Mouse (Mus musculus) spleen, adult 10 weeks (tissue): ENCODE results near the gene Exoc8. TPM values are rescaled to one million over a fixed set of nuclear protein-coding genes. Genes with fewer than 3 reads are reported as not detected.

Experiments used
- polyA plus RNA-seq: library from polyadenylated mRNA; stranded (reverse); fragments of 350-450 nt; fragmentation: Illumina TruSeq; extraction: RNeasy Lipid Tissue Mini Kit (QIAGEN cat#74804); gene quantifications from one replicate; pipeline ENCODE4 v1.2.3, GENCODE M21; 2015; ENCODE audit warnings: low replicate concordance; ENCODE audit not compliant: insufficient read depth

Gene Exoc8
- 12.7 TPM for polyA plus RNA-seq

DNA sequence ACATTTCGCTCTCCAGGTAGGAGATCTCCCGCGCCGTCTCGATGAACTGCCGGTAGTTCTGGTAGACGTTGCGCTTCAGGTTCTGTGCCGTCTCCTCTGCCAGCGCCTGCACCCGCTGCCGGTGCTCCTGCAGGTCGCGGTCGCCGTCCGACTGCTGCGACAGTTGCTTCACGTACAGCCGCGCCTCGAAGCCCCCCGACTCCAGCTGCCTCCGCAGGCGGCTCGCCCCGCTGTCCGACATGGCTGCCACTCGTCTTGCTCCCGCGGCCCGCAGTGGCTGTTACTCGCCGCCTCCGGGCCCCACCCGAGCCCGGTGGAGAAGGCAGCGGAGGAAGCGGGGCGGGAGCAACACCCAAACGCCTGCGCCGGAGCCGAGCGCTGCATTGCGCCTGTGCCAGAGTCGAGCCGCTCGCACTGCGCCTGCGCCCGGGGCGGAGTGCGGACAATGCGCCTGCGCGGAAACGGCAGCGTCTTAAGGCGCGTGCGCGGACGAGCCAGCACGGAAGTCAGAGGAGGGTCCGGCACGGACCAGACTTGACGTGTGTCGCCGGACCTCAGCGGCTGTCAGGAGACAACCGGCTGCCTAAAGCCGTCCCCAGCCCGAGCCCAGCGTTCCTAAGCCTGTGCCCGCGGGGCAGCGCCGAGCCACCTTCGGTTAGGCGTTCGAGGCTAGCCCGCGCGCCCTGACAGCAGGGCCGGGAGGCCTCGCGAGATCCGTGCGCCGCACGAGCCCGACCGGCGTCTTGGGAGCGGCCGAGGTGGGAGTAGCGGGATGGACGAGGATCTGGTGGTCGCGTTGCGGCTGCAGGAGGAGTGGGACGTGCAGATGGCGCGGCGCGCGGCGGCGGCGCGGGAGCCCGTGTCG lies at the start of gene Exoc8, which contains the start of gene Sprtn:
TSS of gene Exoc8 (minus strand) at position 320 of the 865 bp plus-strand sequence.
TSS of gene Sprtn (plus strand) at position 501 of the 865 bp plus-strand sequence.

DNA sequence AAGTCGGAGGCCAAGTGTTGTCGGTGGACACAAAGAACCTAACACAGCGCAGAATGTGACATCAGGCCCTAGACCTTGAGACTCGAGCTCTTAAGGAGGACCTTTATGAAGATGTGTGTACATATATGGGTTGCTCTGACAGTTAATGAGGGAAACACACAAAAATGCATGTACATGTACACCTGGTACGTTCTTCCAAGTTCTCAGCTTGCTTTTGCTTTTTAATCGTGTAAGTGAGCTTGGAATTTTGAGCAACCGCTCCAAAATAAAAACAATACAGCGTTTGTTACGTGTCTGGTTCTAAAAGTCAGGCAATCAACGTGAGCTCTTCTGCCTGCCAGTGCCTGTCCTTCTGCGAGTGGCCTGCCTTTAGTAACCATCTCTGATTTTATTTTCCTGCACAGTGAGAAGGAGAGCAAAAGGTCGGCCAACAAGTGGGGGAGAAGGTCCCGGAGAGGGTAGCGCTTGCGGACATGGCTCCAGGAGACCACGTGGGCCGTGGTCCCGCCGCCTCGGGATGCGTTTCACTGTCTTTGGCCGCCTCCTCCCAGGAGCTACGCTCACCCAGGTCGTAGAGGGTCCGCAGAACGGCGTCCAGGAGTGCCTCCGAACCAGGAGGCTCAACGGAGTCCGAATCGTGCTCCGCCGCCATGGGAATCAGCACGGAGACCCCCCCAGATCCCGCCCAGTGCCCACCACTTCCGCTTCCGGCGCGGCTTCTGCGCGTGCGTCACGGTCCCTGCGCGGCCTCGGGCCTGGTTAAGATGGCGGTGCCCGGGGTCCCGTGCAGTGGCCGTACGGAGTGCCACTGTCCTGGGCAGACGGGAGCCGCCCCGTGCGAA lies 35.0 kb downstream of the Exoc8 start, which contains the start of the genes Gnpat and 2810004N23Rik:
TSS of gene Gnpat (plus strand) at position 713 of the 842 bp plus-strand sequence.
TSS of gene 2810004N23Rik (minus strand) at position 800 of the 842 bp plus-strand sequence.

Other genes with a start within 250 kb of the Exoc8 start
- 21.0 TPM for gene 2310022B05Rik, start 234.3 kb downstream of the Exoc8 start, polyA plus RNA-seq
- 66.7 TPM for gene Ttc13, start 175.7 kb downstream of the Exoc8 start, polyA plus RNA-seq
- 18.7 TPM for gene Arv1, start 175.6 kb downstream of the Exoc8 start, polyA plus RNA-seq
- gene Fam89a, start 145.9 kb downstream of the Exoc8 start, polyA plus RNA-seq, result 0.65 TPM
- gene Trim67, start 104.6 kb downstream of the Exoc8 start, polyA plus RNA-seq, result not detected
- 99.7 TPM for gene Gnpat, start 34.7 kb downstream of the Exoc8 start, polyA plus RNA-seq
- 32.6 TPM for gene 2810004N23Rik, start 34.6 kb downstream of the Exoc8 start, polyA plus RNA-seq
- gene Sprtn, start 181 bp upstream of the Exoc8 start, polyA plus RNA-seq, result 27.9 TPM
- 20.4 TPM for gene Egln1, start 51.6 kb upstream of the Exoc8 start, polyA plus RNA-seq
- 91.1 TPM for gene Tsnax, start 115.3 kb upstream of the Exoc8 start, polyA plus RNA-seq
- 0.54 TPM for gene Disc1, start 156.5 kb upstream of the Exoc8 start, polyA plus RNA-seq